Mouse (Mus musculus): Measurements from ENCODE around the gene Tns1.

DNA sequence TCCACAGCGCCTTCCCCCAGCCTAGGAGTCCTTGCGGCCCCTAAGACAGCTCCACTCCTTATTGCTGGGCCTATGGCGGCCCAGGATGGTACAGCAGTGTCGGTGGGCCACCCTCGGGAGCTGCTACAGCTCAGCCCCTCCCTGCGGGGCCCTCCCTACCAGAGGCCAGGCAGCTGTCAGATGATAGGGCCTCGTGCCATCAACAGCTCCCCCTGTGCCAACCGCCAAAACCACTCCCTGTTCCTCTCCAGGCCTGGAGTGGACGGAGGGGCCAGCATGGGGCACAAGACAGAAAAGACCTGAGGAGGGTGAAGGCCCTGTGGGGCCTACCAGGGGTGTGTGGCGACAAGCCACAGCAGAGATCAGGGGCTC lies 122.8 kb downstream of the Tns1 start:
- TF ChIP-seq POLR2A (IDR thresholded peaks at IDR 0.05; ENCODE audit: borderline replicate concordance, extremely low read depth, low read depth, low read length) (no peak), CTCF (IDR thresholded peaks at IDR 0.05; ENCODE audit: insufficient read depth, low read length) (no peak)

Measured in lung, adult 2 months (tissue).